Mouse (Mus musculus) heart, adult 2 months (tissue): Measurements from ENCODE around the gene Olfr370.

ENCODE experiments used
- CTCF ChIP-seq: fragments of 200-600 bp; IDR thresholded peaks from 2 replicates; pipeline ENCODE4 v1.8.1; 2022; ENCODE audit warnings: antibody characterized with exemption, mild to moderate bottlenecking, moderate library complexity
- POLR2A ChIP-seq: fragments of 200-500 bp; IDR thresholded peaks from 2 replicates; pipeline ENCODE4 v1.6.1; 2011; ENCODE audit warnings: mild to moderate bottlenecking, low read depth, low read length, control low read depth; ENCODE audit not compliant: insufficient read depth

- TF ChIP-seq CTCF (no peak), POLR2A (no peak)
These were observed 36.2 kb downstream of the Olfr370 start for GRCm38 (mm10) chr8:83571791-83572190.
